Mouse (Mus musculus) c-Kit-positive CD71-negative TER-119-negative erythroid progenitor cells, embryonic 14.5 days (primary cell): ENCODE results near the gene Tmppe.
"Not testable (repeated sequence)": the region's sequence is repeated elsewhere in the genome, so short reads cannot be mapped to it uniquely, and the experiment has no call there.

ENCODE experiments used
- DNase-seq: peaks from one replicate; pipeline ENCODE4 v3.0.0-alpha.2; 2013; ENCODE audit warnings: low read depth

Gene Tmppe

GRCm38 (mm10) chr9:114400949-114401684 lies at the start of gene Tmppe, which contains the start of gene Glb1:
TSS of gene Tmppe (plus strand) at chr9:114401105.
TSS of gene Glb1 (plus strand) at chr9:114401076.
- DNase-seq, result peak; percentile 76

- peak; percentile 55 for DNase-seq
These were observed 33.0 kb upstream of the Tmppe start for GRCm38 (mm10) chr9:114367783-114368470.

- no peak for DNase-seq
These were observed 32.4 kb upstream of the Tmppe start for GRCm38 (mm10) chr9:114368471-114368858.

GRCm38 (mm10) chr9:114369389-114369788 lies 31.5 kb upstream of the Tmppe start:
- not testable (repeated sequence) for DNase-seq

GRCm38 (mm10) chr9:114371717-114372116 lies 29.2 kb upstream of the Tmppe start:
- DNase-seq, result not testable (repeated sequence)

- no peak for DNase-seq
These were observed 25.5 kb upstream of the Tmppe start for GRCm38 (mm10) chr9:114375276-114375962.

GRCm38 (mm10) chr9:114377168-114377567 lies 23.7 kb upstream of the Tmppe start:
- no peak for DNase-seq

GRCm38 (mm10) chr9:114379871-114380270 lies 21.0 kb upstream of the Tmppe start:
- DNase-seq, result no peak

GRCm38 (mm10) chr9:114380881-114381733 lies 19.8 kb upstream of the Tmppe start:
- DNase-seq, result no peak

GRCm38 (mm10) chr9:114382936-114383710 lies 17.8 kb upstream of the Tmppe start:
- DNase-seq, result no peak

- no peak for DNase-seq
These were observed 16.2 kb upstream of the Tmppe start for GRCm38 (mm10) chr9:114384691-114385090.

GRCm38 (mm10) chr9:114385160-114385559 lies 15.7 kb upstream of the Tmppe start:
- no peak for DNase-seq

GRCm38 (mm10) chr9:114387086-114387485 lies 13.8 kb upstream of the Tmppe start:
- DNase-seq, result no peak

GRCm38 (mm10) chr9:114388288-114388687 lies 12.6 kb upstream of the Tmppe start:
- no peak for DNase-seq

- no peak for DNase-seq
These were observed 12.1 kb upstream of the Tmppe start for GRCm38 (mm10) chr9:114388701-114389370.

- DNase-seq, result no peak
These were observed 11.5 kb upstream of the Tmppe start for GRCm38 (mm10) chr9:114389371-114389904.

GRCm38 (mm10) chr9:114389905-114390748 lies 10.8 kb upstream of the Tmppe start, which contains the start of gene Crtap:
TSS of gene Crtap (minus strand) at chr9:114390675.
- DNase-seq, result no peak

GRCm38 (mm10) chr9:114390749-114391075 lies 10.2 kb upstream of the Tmppe start:
- DNase-seq, result no peak

- not testable (repeated sequence) for DNase-seq
These were observed 6.8 kb upstream of the Tmppe start for GRCm38 (mm10) chr9:114394136-114394535.
